Mouse (Mus musculus) intestine, postnatal 0 days (tissue): ENCODE results near the gene Myof. TPM values are rescaled to one million over a fixed set of nuclear protein-coding genes. Genes with fewer than 3 reads are reported as not detected.

Experiments
- ATAC-seq: fragments of 200-750 bp; cut with Nextera tagmentation; 2 replicates; pipeline ENCODE4 v1.8.0; 2017; ENCODE audit warnings: mild to moderate bottlenecking, moderate TSS enrichment, moderate library complexity
- H3K27ac ChIP-seq: fragments of 300-500 bp; sonication (generic); 2 replicates; pipeline ENCODE4 v1.5.1; 2014; ENCODE audit warnings: mild to moderate bottlenecking, low read depth, low read length, moderate library complexity
- H3K27me3 ChIP-seq: fragments of 300-500 bp; sonication (generic); replicated peaks from 2 replicates; pipeline ENCODE4 v1.6.1; 2014; ENCODE audit warnings: low read length, mixed read lengths; ENCODE audit not compliant: control insufficient read depth, insufficient read depth
- H3K36me3 ChIP-seq: fragments of 300-500 bp; sonication (generic); 2 replicates; pipeline ENCODE4 v1.6.1; 2014; ENCODE audit warnings: mild to moderate bottlenecking, moderate library complexity; ENCODE audit not compliant: control insufficient read depth, insufficient read depth
- H3K4me1 ChIP-seq: fragments of 300-500 bp; sonication (generic); replicated peaks from 2 replicates; pipeline ENCODE4 v1.6.1; 2014; ENCODE audit warnings: antibody characterized with exemption, low read length, mixed read lengths; ENCODE audit not compliant: control insufficient read depth, insufficient read depth
- H3K4me2 ChIP-seq: fragments of 300-500 bp; sonication (generic); replicated peaks from 2 replicates; pipeline ENCODE4 v1.6.1; 2014; ENCODE audit warnings: low read depth, mild to moderate bottlenecking, moderate library complexity
- H3K4me3 ChIP-seq: fragments of 300-500 bp; sonication (generic); 2 replicates; pipeline ENCODE4 v1.5.1; 2014; ENCODE audit warnings: low read depth, low read length
- H3K9ac ChIP-seq: fragments of 300-500 bp; sonication (generic); 2 replicates; pipeline ENCODE4 v1.6.1; 2014; ENCODE audit warnings: mild to moderate bottlenecking, low read depth, low read length
- H3K9me3 ChIP-seq: fragments of 300-500 bp; sonication (generic); 2 replicates; pipeline ENCODE4 v1.6.1; 2016; ENCODE audit warnings: mixed run types; ENCODE audit not compliant: control insufficient read depth
- CTCF ChIP-seq: sonication (generic); IDR thresholded peaks from 2 replicates; pipeline ENCODE4 v1.5.1; 2016; ENCODE audit warnings: low read depth, mild to moderate bottlenecking, control low read depth, antibody characterized with exemption, moderate library complexity
- WGBS: fragments of 180-500 bp; shearing (Covaris S2); extraction: QIAGEN DNeasy Blood & Tissue Kit; methylation state at CpG from one replicate; pipeline ENCODE4 v1.1.7; 2014; 5-methylcytosine and 5-hydroxymethylcytosine counted together
- polyA plus RNA-seq: library from polyadenylated mRNA; unstranded; fragments of >200 nt; fragmentation: Nextera tagmentation; extraction: Ambion mirVana; gene quantifications from 2 replicates; pipeline ENCODE4 v1.2.1, GENCODE M21; 2015

Myof gene
- polyA plus RNA-seq, 1 experiment from 2014 or later = 5.9 TPM

- H3K4me2 ChIP-seq = no peak overlapping the region
- H3K4me1 ChIP-seq = no peaks in the 10 kb centered on the region; the same call in 1 of the 2 replicates
- H3K4me3 ChIP-seq = no peak overlapping the region
- H3K9ac ChIP-seq = no peak overlapping the region
- H3K9me3 ChIP-seq = no peaks in the 10 kb centered on the region
- no peak overlapping the region for H3K27ac ChIP-seq
- H3K27me3 ChIP-seq = no peaks in the 10 kb centered on the region
- TF ChIP-seq CTCF = no peak
- H3K36me3 ChIP-seq = no peaks in the 10 kb centered on the region
- WGBS = 75% methylated on average over 2 of the region's 2 CpGs
- no peak for ATAC-seq
Observed at GRCm38 (mm10) chr19:38034696-38035095, 8.7 kb downstream of the Myof start.

- Histone ChIP-seq H3K27me3 (no peaks in the 10 kb centered on the region), H3K9me3 (no peaks in the 10 kb centered on the region), H3K4me2 (peak overlapping the region; percentile 53), H3K36me3 (no peaks in the 10 kb centered on the region), H3K4me3 (no peak overlapping the region), H3K9ac (no peak overlapping the region), H3K4me1 (peaks cover 2% of the 10 kb centered on the region; the same call in 1 of the 2 replicates), H3K27ac (peak overlapping the region; percentile 89)
- no peak for TF ChIP-seq CTCF
- ATAC-seq = no peak
- WGBS = 41% methylated on average over 2 of the region's 2 CpGs
Observed at GRCm38 (mm10) chr19:38033735-38034057, 9.7 kb downstream of the Myof start.

- H3K9ac ChIP-seq = no peak overlapping the region
Observed at GRCm38 (mm10) chr19:38032993-38033734, 10.2 kb downstream of the Myof start.

GRCm38 (mm10) chr19:38031144-38031543 lies 12.2 kb downstream of the Myof start:
- Histone ChIP-seq H3K9ac (no peak overlapping the region), H3K4me3 (no peak overlapping the region), H3K36me3 (no peaks in the 10 kb centered on the region), H3K4me1 (peaks cover 11% of the 10 kb centered on the region; the same call in 1 of the 2 replicates), H3K27ac (0 out of 2 replicates have a peak overlapping the region, but pooled peaks have one; percentile 15), H3K4me2 (peak overlapping the region; percentile 3), H3K9me3 (no peaks in the 10 kb centered on the region), H3K27me3 (no peaks in the 10 kb centered on the region)
- no peak for ATAC-seq
- no peak for TF ChIP-seq CTCF
- 36% methylated on average over 9 of the region's 9 CpGs for WGBS

More at GRCm38 (mm10) chr19:38032993-38033734, 10.2 kb downstream of the Myof start:
- Histone ChIP-seq H3K4me1 (peaks cover 7% of the 10 kb centered on the region; the same call in 1 of the 2 replicates), H3K27ac (peak overlapping the region; percentile 89), H3K4me3 (no peak overlapping the region), H3K9me3 (no peaks in the 10 kb centered on the region), H3K36me3 (no peaks in the 10 kb centered on the region), H3K27me3 (no peaks in the 10 kb centered on the region), H3K4me2 (peak overlapping the region; percentile 53)
- 34% methylated on average over 15 of the region's 15 CpGs for WGBS
- no peak for TF ChIP-seq CTCF
- peak; percentile 88 for ATAC-seq

- no peak overlapping the region for H3K9ac ChIP-seq
- no peak for TF ChIP-seq CTCF
Observed at GRCm38 (mm10) chr19:38030673-38031137, 12.7 kb downstream of the Myof start.

GRCm38 (mm10) chr19:38029871-38030270 lies 13.5 kb downstream of the Myof start:
- Histone ChIP-seq H3K4me1 (peaks cover 20% of the 10 kb centered on the region), H3K4me2 (peak overlapping the region; percentile 3), H3K9ac (no peak overlapping the region), H3K4me3 (no peak overlapping the region), H3K27me3 (no peaks in the 10 kb centered on the region), H3K9me3 (no peaks in the 10 kb centered on the region), H3K36me3 (no peaks in the 10 kb centered on the region), H3K27ac (peak overlapping the region; percentile 2; the same call in 1 of the 2 replicates)
- no peak for TF ChIP-seq CTCF
- WGBS = 56% methylated on average over 3 of the region's 3 CpGs
- ATAC-seq = no peak

More at GRCm38 (mm10) chr19:38030673-38031137, 12.7 kb downstream of the Myof start:
- H3K9me3 ChIP-seq = no peaks in the 10 kb centered on the region
- peaks cover 16% of the 10 kb centered on the region for H3K4me1 ChIP-seq
- no peak overlapping the region for H3K27ac ChIP-seq
- H3K36me3 ChIP-seq = no peaks in the 10 kb centered on the region
- no peaks in the 10 kb centered on the region for H3K27me3 ChIP-seq
- no peak overlapping the region for H3K4me3 ChIP-seq
- 0% methylated on average over 15 of the region's 23 CpGs for WGBS
- peak overlapping the region; percentile 3 for H3K4me2 ChIP-seq
- ATAC-seq = no peak
